Mouse (Mus musculus): ENCODE measurements around the gene Tpst2.

DNA sequence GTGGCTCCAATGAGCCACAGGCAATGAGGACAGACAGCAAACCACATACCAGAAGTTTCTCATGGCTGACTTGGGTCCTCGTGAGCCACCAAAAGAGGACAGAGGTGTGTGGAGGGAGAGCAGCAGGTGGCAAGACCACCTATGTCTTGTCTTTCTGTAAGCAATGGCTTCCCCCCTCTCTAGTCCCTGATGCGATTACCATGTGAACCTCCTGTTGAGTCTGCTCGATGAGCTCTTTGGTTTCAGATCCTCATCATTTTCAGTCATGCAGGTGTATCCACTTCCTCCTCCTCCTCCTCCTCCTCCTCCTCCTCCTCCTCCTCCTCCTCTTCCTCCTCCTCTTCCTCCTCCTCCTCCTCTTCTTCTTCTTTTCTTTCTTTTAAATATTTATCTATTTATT, 15.7 kb upstream of the Tpst2 start:
- TF ChIP-seq CTCF (IDR thresholded peaks at IDR 0.05; ENCODE audit: low read depth) (no peak), EP300 (IDR thresholded peaks at IDR 0.05; ENCODE audit: low read depth) (no peak)
